Mouse (Mus musculus): ENCODE results near the gene Ubac2.

- no peak for TF ChIP-seq CTCF (IDR thresholded peaks at IDR 0.05; ENCODE audit: borderline replicate concordance, extremely low read depth, insufficient read depth, insufficient read length)
- TF ChIP-seq POLR2A (IDR thresholded peaks at IDR 0.05; ENCODE audit: borderline replicate concordance, extremely low read depth, insufficient read depth, insufficient read length, poor library complexity, severe bottlenecking), result no peak
Measured at GRCm38 (mm10) chr14:121844486-121844885, 33.9 kb upstream of the Ubac2 start.

Measured in brain, embryonic 14.5 days (tissue).